Mouse (Mus musculus) limb, embryonic 13.5 days (tissue): ENCODE results near the gene Epb41l3. TPM values are rescaled to one million over a fixed set of nuclear protein-coding genes. Genes with fewer than 3 reads are reported as not detected.

ENCODE experiments used
- ATAC-seq: fragments of 200-750 bp; cut with Nextera tagmentation; 2 replicates; pipeline ENCODE4 v1.8.0; 2017; ENCODE audit warnings: low read depth, moderate number of reproducible peaks, moderate TSS enrichment; ENCODE audit not compliant: low FRiP score
- H3K27ac ChIP-seq: fragments of 300-500 bp; sonication (generic); 2 replicates; pipeline ENCODE4 v1.5.1; 2015; ENCODE audit warnings: inconsistent platforms, mild to moderate bottlenecking, moderate library complexity
- H3K27me3 ChIP-seq: fragments of 300-500 bp; sonication (generic); 2 replicates; pipeline ENCODE4 v1.6.1; 2015; ENCODE audit warnings: mild to moderate bottlenecking, inconsistent platforms
- H3K36me3 ChIP-seq: fragments of 300-500 bp; sonication (generic); 2 replicates; pipeline ENCODE4 v1.6.1; 2015; ENCODE audit warnings: inconsistent platforms, mild to moderate bottlenecking, moderate library complexity
- H3K4me1 ChIP-seq: fragments of 300-500 bp; sonication (generic); 2 replicates; pipeline ENCODE4 v1.6.1; 2015; ENCODE audit warnings: inconsistent platforms
- H3K4me2 ChIP-seq: fragments of 300-500 bp; sonication (generic); replicated peaks from 2 replicates; pipeline ENCODE4 v1.6.1; 2015; ENCODE audit warnings: inconsistent platforms, mild to moderate bottlenecking, moderate library complexity
- H3K4me3 ChIP-seq: fragments of 300-500 bp; sonication (generic); 2 replicates; pipeline ENCODE4 v1.5.1; 2015; ENCODE audit warnings: moderate library complexity, mild to moderate bottlenecking, inconsistent platforms
- H3K9ac ChIP-seq: fragments of 300-500 bp; sonication (generic); 2 replicates; pipeline ENCODE4 v1.6.1; 2015; ENCODE audit warnings: mild to moderate bottlenecking, inconsistent platforms
- H3K9me3 ChIP-seq: fragments of 300-500 bp; sonication (generic); 2 replicates; pipeline ENCODE4 v1.6.1; 2016; ENCODE audit warnings: inconsistent platforms
- WGBS: fragments of 180-500 bp; shearing (Covaris S2); methylation state at CpG from one replicate; pipeline ENCODE4 v1.1.7; 2015; 5-methylcytosine and 5-hydroxymethylcytosine counted together
- polyA plus RNA-seq: library from polyadenylated mRNA; unstranded; fragments of >200 nt; fragmentation: Nextera tagmentation; extraction: Ambion mirVana; gene quantifications from 2 replicates; pipeline ENCODE4 v1.2.1, GENCODE M21; 2015

The Epb41l3 gene
- polyA plus RNA-seq = 143 and 154 TPM in 2 replicates

DNA sequence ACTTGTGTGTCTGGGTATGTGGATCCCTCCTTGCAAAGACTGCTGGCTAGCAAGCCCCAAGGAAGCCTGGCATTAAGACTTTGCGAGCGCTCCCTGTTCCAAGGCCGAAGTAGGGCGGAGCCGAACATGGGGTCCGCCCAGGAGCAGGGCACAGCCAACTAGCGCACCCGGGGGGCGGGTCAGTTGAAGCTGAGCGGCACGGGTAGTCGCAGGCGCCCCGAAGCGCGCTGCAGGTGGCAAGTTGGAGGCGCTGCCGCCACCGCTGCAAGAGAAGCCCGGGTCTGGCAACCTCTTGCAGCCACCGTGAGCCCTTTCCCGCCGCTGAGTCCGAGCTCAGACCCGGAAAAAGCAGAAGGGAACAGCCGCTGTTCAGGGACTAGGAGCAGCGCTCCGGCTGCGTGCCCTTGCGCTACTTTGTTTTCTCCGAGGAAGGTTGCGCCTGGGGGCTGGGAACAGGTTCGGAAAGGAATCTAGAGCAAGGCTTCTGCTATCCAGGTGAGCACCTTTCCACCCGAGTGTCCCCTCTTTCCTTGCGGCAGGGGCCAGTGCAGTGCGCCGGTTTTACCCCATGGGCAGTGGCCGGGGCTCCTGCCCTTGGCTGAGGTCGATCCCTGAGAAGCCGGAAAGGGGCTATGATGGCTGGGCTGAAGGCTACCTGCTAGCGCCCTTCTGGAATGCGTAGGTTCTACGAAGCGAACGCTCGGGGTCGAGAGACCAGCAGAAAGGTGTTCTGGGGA, at the start of gene Epb41l3:
Epb41l3 (plus strand) TSS at position 183 of the 737 bp plus-strand sequence.
- peaks cover 5% of the 10 kb centered on the region; the same call in 1 of the 2 replicates for H3K9me3 ChIP-seq
- peak within 1 kb of the TSS; percentile 99 for H3K4me2 ChIP-seq
- under 1% methylated on average over 47 of the region's 47 CpGs for WGBS
- H3K36me3 ChIP-seq = no peaks in the 10 kb centered on the region
- peak within 1 kb of the TSS; percentile 55 for H3K4me3 ChIP-seq
- peaks cover 19% of the 10 kb centered on the region for H3K4me1 ChIP-seq
- peaks cover 74% of the 10 kb centered on the region for H3K27me3 ChIP-seq
- peak; percentile 91 for ATAC-seq
- H3K27ac ChIP-seq = no peak within 1 kb of the TSS
- H3K9ac ChIP-seq = peak within 1 kb of the TSS; percentile 55

DNA sequence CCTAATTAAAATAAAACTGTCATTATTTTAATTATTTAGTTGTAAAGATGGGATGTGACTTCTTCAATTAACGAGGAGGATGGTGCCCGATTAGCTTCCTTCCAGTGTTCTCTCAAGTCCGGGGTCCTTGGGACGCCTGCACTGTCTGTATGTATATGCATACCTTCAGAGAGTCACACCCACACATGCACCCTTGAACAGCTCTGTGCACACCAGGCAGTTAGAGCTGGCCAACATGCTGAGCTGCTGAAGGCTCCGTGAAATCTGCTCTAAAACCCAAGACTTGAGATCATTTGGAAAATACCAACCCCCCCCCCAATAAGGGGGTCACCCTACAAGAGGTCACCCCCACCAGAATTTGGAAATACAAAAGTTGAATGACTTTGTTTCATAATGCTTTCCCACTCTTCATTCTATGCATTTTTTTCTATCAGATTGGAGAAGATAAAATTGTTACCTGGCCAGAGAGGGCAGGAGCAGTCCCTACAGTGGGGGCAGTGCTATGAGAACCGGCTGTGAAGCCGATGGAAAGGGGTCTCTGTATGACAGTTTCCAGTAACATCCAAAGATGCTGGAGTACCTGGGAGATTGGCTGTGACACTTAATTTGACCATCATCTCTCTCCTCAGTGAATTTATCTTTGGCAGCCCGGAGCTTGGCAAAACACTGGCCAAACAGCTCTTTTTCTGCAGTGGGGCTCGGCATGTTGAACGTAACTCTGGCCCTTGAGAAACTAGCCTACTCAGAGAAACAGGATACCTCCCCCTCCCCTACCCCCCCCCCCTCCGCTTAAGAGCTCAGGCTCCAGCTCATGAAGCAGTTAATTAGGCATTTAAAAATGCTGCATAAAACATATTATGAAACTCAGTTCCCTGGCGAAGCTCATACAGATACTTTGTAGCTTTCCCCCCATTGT, 36.5 kb upstream of the Epb41l3 start:
- 54% methylated on average over 12 of the region's 12 CpGs for WGBS
- no peaks in the 10 kb centered on the region for H3K4me1 ChIP-seq
- H3K27me3 ChIP-seq = no peaks in the 10 kb centered on the region
- H3K27ac ChIP-seq = no peak overlapping the region
- no peaks in the 10 kb centered on the region for H3K36me3 ChIP-seq
- ATAC-seq = no peak
- no peak overlapping the region for H3K4me3 ChIP-seq
- no peak overlapping the region; the same call in 1 of the 2 replicates for H3K4me2 ChIP-seq
- H3K9ac ChIP-seq = no peak overlapping the region
- H3K9me3 ChIP-seq = 0 out of 2 replicates have a peak, but pooled peaks cover 6% of the 10 kb centered on the region

DNA sequence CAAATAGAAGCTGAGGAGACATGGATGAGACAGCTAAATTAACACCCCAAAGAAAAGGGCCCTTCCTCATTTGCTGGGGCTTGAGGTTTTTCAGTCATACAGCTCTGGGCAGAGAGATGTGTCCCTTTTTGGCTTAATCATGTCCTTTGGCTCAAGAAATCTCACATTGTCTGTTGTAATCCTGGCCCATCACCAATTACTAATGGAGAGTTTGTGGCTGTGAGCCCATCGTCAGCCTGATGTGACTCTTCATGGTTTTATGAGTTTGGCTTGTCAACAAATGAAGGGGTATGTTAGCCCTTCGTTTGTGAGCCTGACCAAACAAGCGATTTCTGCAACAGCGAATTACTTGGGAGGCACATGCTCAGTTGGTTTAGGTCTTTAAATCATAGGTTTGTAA, 34.0 kb upstream of the Epb41l3 start:
- Histone ChIP-seq H3K9me3 (peaks cover 11% of the 10 kb centered on the region; the same call in 1 of the 2 replicates), H3K27ac (no peak overlapping the region), H3K27me3 (no peaks in the 10 kb centered on the region), H3K4me1 (no peaks in the 10 kb centered on the region), H3K4me2 (no peak overlapping the region), H3K36me3 (no peaks in the 10 kb centered on the region), H3K4me3 (no peak overlapping the region), H3K9ac (no peak overlapping the region)
- no peak for ATAC-seq
- 51% methylated on average over 4 of the region's 4 CpGs for WGBS

- no peak overlapping the region for H3K4me2 ChIP-seq
- no peak for ATAC-seq
- no peak overlapping the region for H3K4me3 ChIP-seq
- no peaks in the 10 kb centered on the region for H3K4me1 ChIP-seq
- H3K9ac ChIP-seq = no peak overlapping the region
- no peak overlapping the region for H3K27ac ChIP-seq
- H3K36me3 ChIP-seq = no peaks in the 10 kb centered on the region
- 73% methylated on average over 3 of the region's 3 CpGs for WGBS
- H3K27me3 ChIP-seq = no peaks in the 10 kb centered on the region
- peaks cover 8% of the 10 kb centered on the region; the same call in 1 of the 2 replicates for H3K9me3 ChIP-seq
Measured at GRCm38 (mm10) chr17:69048826-69049225, 26.7 kb upstream of the Epb41l3 start.

GRCm38 (mm10) chr17:69054029-69054428, 21.5 kb upstream of the Epb41l3 start:
- no peak overlapping the region for H3K27ac ChIP-seq
- H3K4me2 ChIP-seq = no peak overlapping the region
- no peak for ATAC-seq
- H3K9me3 ChIP-seq = no peaks in the 10 kb centered on the region
- no peak overlapping the region for H3K4me3 ChIP-seq
- no peak overlapping the region for H3K9ac ChIP-seq
- no peaks in the 10 kb centered on the region for H3K36me3 ChIP-seq
- no peaks in the 10 kb centered on the region for H3K27me3 ChIP-seq
- no peaks in the 10 kb centered on the region for H3K4me1 ChIP-seq
- 74% methylated on average over 4 of the region's 4 CpGs for WGBS

DNA sequence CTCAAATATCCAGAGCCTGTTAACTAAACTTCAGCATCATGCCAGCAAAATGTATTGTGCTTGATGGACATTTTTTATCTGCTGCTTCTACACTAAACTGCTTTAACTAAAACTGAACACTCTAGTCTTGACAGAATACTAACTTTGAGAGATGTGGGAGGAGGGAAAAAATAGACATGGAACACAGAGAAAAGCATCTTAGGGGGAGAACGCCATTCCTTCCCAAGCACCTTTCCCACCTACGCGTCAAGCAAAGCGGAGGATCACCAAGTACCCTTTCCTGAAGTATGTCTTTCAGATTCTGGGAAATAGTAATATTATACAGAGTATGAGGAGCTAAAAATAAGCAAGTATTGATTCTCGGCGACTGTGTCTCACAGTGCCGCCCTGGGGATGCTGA, 15.7 kb upstream of the Epb41l3 start:
- no peaks in the 10 kb centered on the region for H3K9me3 ChIP-seq
- H3K4me2 ChIP-seq = no peak overlapping the region
- WGBS = 88% methylated on average over 7 of the region's 7 CpGs
- no peak overlapping the region for H3K9ac ChIP-seq
- H3K36me3 ChIP-seq = no peaks in the 10 kb centered on the region
- no peaks in the 10 kb centered on the region for H3K4me1 ChIP-seq
- no peak for ATAC-seq
- H3K4me3 ChIP-seq = no peak overlapping the region
- no peaks in the 10 kb centered on the region for H3K27me3 ChIP-seq
- no peak overlapping the region for H3K27ac ChIP-seq

- Histone ChIP-seq H3K9me3 (no peaks in the 10 kb centered on the region), H3K4me2 (no peak overlapping the region), H3K4me1 (no peaks in the 10 kb centered on the region), H3K27ac (no peak overlapping the region), H3K4me3 (no peak overlapping the region), H3K9ac (no peak overlapping the region), H3K36me3 (no peaks in the 10 kb centered on the region), H3K27me3 (no peaks in the 10 kb centered on the region)
- WGBS = 86% methylated on average over 7 of the region's 7 CpGs
- no peak for ATAC-seq
Measured at GRCm38 (mm10) chr17:69060388-69060787, 15.1 kb upstream of the Epb41l3 start.

GRCm38 (mm10) chr17:69061883-69062745, 13.4 kb upstream of the Epb41l3 start:
- Histone ChIP-seq H3K4me2 (no peak overlapping the region), H3K9ac (no peak overlapping the region), H3K36me3 (no peaks in the 10 kb centered on the region), H3K27ac (no peak overlapping the region), H3K9me3 (no peaks in the 10 kb centered on the region), H3K4me1 (no peaks in the 10 kb centered on the region), H3K4me3 (no peak overlapping the region), H3K27me3 (no peaks in the 10 kb centered on the region)
- WGBS = 73% methylated on average over 9 of the region's 9 CpGs
- no peak for ATAC-seq

GRCm38 (mm10) chr17:69067937-69068739, 7.3 kb upstream of the Epb41l3 start:
- no peak overlapping the region for H3K27ac ChIP-seq
- WGBS = 61% methylated on average over 11 of the region's 11 CpGs
- no peak overlapping the region for H3K4me2 ChIP-seq
- H3K9ac ChIP-seq = no peak overlapping the region
- H3K27me3 ChIP-seq = peaks cover 11% of the 10 kb centered on the region; the same call in 1 of the 2 replicates
- no peaks in the 10 kb centered on the region for H3K36me3 ChIP-seq
- no peaks in the 10 kb centered on the region for H3K4me1 ChIP-seq
- no peak for ATAC-seq
- no peak overlapping the region for H3K4me3 ChIP-seq
- H3K9me3 ChIP-seq = no peaks in the 10 kb centered on the region; the same call in 1 of the 2 replicates

GRCm38 (mm10) chr17:69074095-69074494, 1.4 kb upstream of the Epb41l3 start:
- Histone ChIP-seq H3K4me2 (no peak overlapping the region), H3K27me3 (peaks cover 70% of the 10 kb centered on the region), H3K4me3 (no peak overlapping the region), H3K36me3 (no peaks in the 10 kb centered on the region), H3K27ac (no peak overlapping the region), H3K9ac (no peak overlapping the region), H3K4me1 (peaks cover 19% of the 10 kb centered on the region), H3K9me3 (peaks cover 5% of the 10 kb centered on the region; the same call in 1 of the 2 replicates)
- WGBS = 84% methylated on average over 4 of the region's 4 CpGs
- no peak for ATAC-seq

- peaks cover 73% of the 10 kb centered on the region for H3K27me3 ChIP-seq
- WGBS = under 1% methylated on average over 28 of the region's 28 CpGs
Measured at GRCm38 (mm10) chr17:69076238-69076625, 749 bp downstream of the Epb41l3 start.

More at GRCm38 (mm10) chr17:69076238-69076625, 749 bp downstream of the Epb41l3 start:
- Histone ChIP-seq H3K27ac (no peak overlapping the region), H3K4me1 (peaks cover 19% of the 10 kb centered on the region), H3K4me2 (peak overlapping the region; percentile 99), H3K36me3 (no peaks in the 10 kb centered on the region), H3K9me3 (peaks cover 5% of the 10 kb centered on the region; the same call in 1 of the 2 replicates), H3K9ac (peak overlapping the region; percentile 55), H3K4me3 (peak overlapping the region; percentile 55)
- peak; percentile 48; the same call in 1 of the 2 replicates for ATAC-seq
